Mouse (Mus musculus): Measurements from ENCODE around the gene Gmnn. TPM values are rescaled to one million over a fixed set of nuclear protein-coding genes. Genes with fewer than 3 reads are reported as not detected.

Gmnn gene
- 8.1 TPM for polyA plus RNA-seq (2014; fragmentation: Illumina TruSeq; extraction: RNeasy Lipid Tissue Mini Kit (QIAGEN cat#74804); ENCODE audit: low read depth, low replicate concordance)

GRCm38 (mm10) chr13:24761403-24762227 lies at the start of gene Gmnn:
Gene Gmnn, minus strand, starts transcription at chr13:24761923.

GRCm38 (mm10) chr13:24801308-24801921 lies 39.7 kb upstream of the Gmnn start, which contains the start of gene BC005537:
Gene BC005537, plus strand, starts transcription at chr13:24801657.

GRCm38 (mm10) chr13:24741028-24741427 lies 20.7 kb downstream of the Gmnn start, which contains the start of gene Armh2:
Gene Armh2, plus strand, starts transcription at chr13:24741232.

Other genes starting within 250 kb of the Gmnn start
- 4.2 TPM for gene Ripor2, start 179.7 kb downstream of the Gmnn start, polyA plus RNA-seq (2014; fragmentation: Illumina TruSeq; extraction: RNeasy Lipid Tissue Mini Kit (QIAGEN cat#74804); ENCODE audit: low read depth, low replicate concordance)
- 1.2 TPM for gene Armh2, start 20.7 kb downstream of the Gmnn start, polyA plus RNA-seq (2014; fragmentation: Illumina TruSeq; extraction: RNeasy Lipid Tissue Mini Kit (QIAGEN cat#74804); ENCODE audit: low read depth, low replicate concordance)
- gene BC005537, start 39.7 kb upstream of the Gmnn start, polyA plus RNA-seq (2014; fragmentation: Illumina TruSeq; extraction: RNeasy Lipid Tissue Mini Kit (QIAGEN cat#74804); ENCODE audit: low read depth, low replicate concordance), result 104 TPM
- gene Acot13, start 69.6 kb upstream of the Gmnn start, polyA plus RNA-seq (2014; fragmentation: Illumina TruSeq; extraction: RNeasy Lipid Tissue Mini Kit (QIAGEN cat#74804); ENCODE audit: low read depth, low replicate concordance), result 78.9 TPM
- 20.7 TPM for gene Tdp2, start 69.8 kb upstream of the Gmnn start, polyA plus RNA-seq (2014; fragmentation: Illumina TruSeq; extraction: RNeasy Lipid Tissue Mini Kit (QIAGEN cat#74804); ENCODE audit: low read depth, low replicate concordance)
- gene D130043K22Rik, start 83.2 kb upstream of the Gmnn start, polyA plus RNA-seq (2014; fragmentation: Illumina TruSeq; extraction: RNeasy Lipid Tissue Mini Kit (QIAGEN cat#74804); ENCODE audit: low read depth, low replicate concordance), result 0.19 TPM
- 13.6 TPM for gene Aldh5a1, start 175.7 kb upstream of the Gmnn start, polyA plus RNA-seq (2014; fragmentation: Illumina TruSeq; extraction: RNeasy Lipid Tissue Mini Kit (QIAGEN cat#74804); ENCODE audit: low read depth, low replicate concordance)
- 16.8 TPM for gene Gpld1, start 181.2 kb upstream of the Gmnn start, polyA plus RNA-seq (2014; fragmentation: Illumina TruSeq; extraction: RNeasy Lipid Tissue Mini Kit (QIAGEN cat#74804); ENCODE audit: low read depth, low replicate concordance)

Data from adipose tissue, adult 10 weeks (tissue).